Mouse (Mus musculus): Measurements from ENCODE around the gene Synpo2.
"Not testable (repeated sequence)": the region's sequence is repeated elsewhere in the genome, so short reads cannot be mapped to it uniquely, and the experiment has no call there.

The Synpo2 gene

GRCm38 (mm10) chr3:123128781-123129180, 107.2 kb downstream of the Synpo2 start:
- DNase-seq = no peak

DNA sequence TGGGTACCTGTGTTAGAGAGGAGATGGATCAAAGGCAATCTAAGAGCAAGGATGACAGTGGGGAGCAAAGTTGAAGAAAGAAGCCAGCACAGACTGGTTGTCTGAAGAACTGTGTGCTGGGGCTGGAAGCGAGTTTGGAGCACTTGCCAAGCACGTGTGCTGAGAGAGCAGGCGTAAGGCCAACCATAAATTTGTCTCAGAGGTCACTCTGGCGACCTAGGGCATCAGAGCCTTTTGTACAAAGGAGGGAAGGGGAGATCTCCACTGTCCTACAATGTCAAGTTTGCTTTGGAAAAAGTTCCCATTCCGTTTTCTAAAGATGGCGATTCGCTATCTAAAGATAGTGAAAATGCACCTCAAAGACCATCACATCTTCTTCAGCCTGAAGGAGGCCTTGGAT, 107.9 kb downstream of the Synpo2 start:
- DNase-seq = no peak

DNA sequence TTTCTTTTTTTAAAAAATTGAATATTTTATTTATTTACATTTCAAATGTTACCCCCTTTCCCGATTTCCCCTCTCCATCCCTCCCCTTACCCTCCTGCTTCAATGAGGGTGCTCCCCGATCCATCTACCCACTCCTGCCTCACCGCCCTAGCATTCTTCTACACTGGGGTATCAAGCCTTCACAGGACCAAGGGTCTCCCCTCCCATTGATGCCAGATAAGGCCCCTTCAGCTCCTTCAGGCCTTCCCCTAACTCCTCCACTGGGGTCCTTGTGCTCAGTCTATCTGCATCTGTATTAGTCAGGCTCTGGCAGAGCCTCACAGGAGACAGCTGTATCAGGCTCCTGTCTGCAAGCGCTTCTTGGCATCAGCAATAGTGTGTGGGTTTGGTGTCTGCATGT, 109.2 kb downstream of the Synpo2 start:
- not testable (repeated sequence) for DNase-seq

- DNase-seq = no peak
Measured at GRCm38 (mm10) chr3:123123817-123124216, 112.1 kb downstream of the Synpo2 start.

DNA sequence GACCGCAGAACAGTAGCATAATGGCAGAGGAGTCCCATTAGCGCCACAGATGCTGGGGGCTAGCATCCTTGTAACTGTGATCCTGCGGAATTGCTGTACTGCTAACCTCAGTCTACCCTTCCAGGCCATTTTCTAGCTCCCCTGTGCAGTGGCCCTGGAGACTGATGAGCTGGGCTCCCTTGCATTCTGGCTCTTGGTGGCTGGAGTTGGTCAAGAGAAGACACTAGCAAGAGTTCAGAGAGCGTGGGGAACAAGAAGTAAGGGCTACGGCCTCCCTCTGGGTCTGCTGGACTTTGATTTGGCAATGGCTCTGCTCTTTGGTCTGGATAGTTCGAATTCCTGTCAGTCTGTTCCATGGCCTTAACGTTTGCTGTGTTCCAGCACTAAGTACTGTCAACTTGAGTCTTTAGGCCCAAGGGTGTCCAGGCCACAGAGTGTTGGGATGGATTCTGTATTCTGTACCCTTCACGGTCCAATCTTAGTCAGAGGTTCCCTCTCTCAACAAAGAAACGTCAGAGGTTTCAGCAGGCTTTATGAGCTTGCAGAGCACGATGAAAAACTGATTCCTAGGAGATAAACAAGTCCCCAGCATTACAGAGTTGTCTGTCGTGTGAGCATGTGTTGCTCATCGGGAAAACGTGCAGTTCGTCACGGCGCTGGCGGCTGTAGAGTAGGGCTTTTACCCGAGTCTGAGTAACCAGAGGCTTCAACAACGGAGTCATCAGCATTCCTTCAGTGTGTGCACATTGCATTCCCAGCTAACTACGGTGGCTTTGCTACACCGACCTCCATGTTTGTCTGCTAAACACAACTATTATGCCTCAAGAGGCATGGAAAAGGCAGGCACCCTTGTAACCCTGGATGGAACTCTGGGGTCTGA, 113.6 kb downstream of the Synpo2 start:
- no peak for DNase-seq

GRCm38 (mm10) chr3:123116903-123117302, 119.0 kb downstream of the Synpo2 start:
- DNase-seq = peak in 1 of 2 experiments; percentile 36

GRCm38 (mm10) chr3:123115770-123116527, 120.0 kb downstream of the Synpo2 start:
- peak in 1 of 2 experiments; percentile 57 for DNase-seq

DNA sequence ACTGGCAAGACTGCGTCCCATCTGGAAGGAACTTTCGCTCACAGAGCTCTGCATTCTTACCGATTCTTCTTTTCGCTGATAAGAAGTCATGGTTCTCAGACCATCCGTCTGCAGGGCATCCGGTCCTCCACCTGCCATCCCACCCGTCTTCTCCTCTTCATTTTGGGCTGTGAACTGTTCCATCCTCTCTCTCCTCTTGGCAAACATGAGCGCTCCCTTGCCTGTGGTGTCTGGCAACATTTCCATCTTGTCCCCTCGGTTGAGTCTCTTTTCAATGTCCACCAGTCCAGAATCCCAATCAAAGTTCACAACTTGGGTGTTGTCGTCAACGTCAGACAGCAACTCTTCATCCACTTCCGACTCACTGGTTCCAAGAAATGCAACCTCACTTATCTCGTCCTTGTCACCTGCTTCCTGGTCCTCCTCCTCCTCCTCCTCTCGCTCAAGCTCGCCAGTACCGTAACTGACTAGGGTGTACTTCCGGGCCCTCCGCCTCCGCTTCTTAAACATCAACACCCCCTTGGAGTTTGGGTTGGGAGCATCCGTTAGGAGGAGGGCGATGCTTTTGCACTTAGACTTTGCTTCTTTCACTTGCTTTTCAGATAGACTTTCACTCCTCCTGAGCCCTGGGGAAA, 121.8 kb downstream of the Synpo2 start:
- DNase-seq = no peak

GRCm38 (mm10) chr3:123112781-123113180, 123.2 kb downstream of the Synpo2 start:
- no peak for DNase-seq

- no peak for DNase-seq
Measured at GRCm38 (mm10) chr3:123111071-123111711, 124.8 kb downstream of the Synpo2 start.

- peak in 1 of 2 experiments; percentile 36 for DNase-seq
Measured at GRCm38 (mm10) chr3:123107830-123108549, 128.0 kb downstream of the Synpo2 start.

- DNase-seq = no peak
Measured at GRCm38 (mm10) chr3:123104325-123104724, 131.6 kb downstream of the Synpo2 start.

DNA sequence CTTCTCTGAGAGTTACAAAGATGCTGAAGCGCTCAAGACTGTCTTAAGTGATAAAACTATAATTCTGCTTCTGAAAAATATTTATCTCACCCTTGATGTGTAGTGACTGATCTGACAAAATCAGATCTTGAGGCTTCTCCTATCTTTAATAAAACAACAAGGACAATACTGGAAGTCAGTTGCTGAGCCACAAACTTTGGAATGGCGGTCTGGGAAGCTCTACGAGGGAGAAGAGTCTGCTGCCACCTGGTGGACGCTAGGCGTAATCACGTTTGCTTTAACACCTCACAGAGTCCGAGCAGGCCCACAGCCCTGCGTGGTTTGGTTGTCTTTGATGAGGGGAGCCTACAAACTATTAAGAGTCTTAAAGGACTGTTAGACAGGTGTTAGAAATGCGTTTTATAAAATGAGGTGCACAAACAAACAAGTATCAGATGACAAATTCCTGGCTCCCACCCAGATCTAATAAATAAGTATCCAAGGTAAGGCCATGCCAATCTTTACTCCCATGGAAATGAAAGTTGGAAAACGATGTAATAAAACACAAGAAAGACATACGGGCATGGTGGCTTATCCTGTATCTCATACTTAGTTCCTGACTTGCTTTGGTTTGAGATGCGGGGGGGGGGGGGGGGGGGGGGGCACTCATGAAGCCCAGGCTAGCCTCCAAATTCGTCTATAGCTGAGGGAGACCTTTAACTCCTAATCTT, 132.6 kb downstream of the Synpo2 start:
- peak; percentile 82 to 87 for DNase-seq

DNA sequence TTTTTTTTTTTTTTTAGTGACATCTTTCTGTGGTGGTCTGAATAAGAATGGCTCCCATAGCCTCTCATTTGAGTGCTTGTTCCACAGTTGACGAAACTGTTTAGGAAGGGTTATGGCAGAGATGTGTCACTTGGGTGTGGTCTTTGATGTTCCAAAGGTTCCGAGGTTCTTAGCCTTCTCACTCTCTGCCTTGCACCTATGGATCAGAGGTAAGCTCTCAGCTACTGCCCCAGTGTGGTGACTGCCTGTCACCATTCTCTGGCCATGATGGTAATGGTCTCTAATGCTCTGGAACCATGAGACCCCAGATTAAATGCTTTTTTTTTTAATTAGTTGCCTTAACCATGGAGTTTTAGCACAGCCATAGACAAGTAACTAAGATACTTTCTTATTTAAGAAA, 134.2 kb downstream of the Synpo2 start:
- DNase-seq = no peak

- no peak for DNase-seq
Measured at GRCm38 (mm10) chr3:123095111-123095510, 140.8 kb downstream of the Synpo2 start.

GRCm38 (mm10) chr3:123093640-123094361, 142.1 kb downstream of the Synpo2 start:
- no peak for DNase-seq

- peak; percentile 52 to 62 for DNase-seq
Measured at GRCm38 (mm10) chr3:123092913-123093639, 142.9 kb downstream of the Synpo2 start.

- peak in 1 of 2 experiments; percentile 72 for DNase-seq
Measured at GRCm38 (mm10) chr3:123092442-123092841, 143.5 kb downstream of the Synpo2 start.

GRCm38 (mm10) chr3:123089297-123090020, 146.5 kb downstream of the Synpo2 start:
- no peak for DNase-seq

Measured in kidney, postnatal 25 days (tissue).